Mouse (Mus musculus): ENCODE data around the gene Cdh3.
"Not testable (repeated sequence)": the region's sequence is repeated elsewhere in the genome, so short reads cannot be mapped to it uniquely, and the experiment has no call there.

- TF ChIP-seq POLR2A (IDR thresholded peaks at IDR 0.05; ENCODE audit: control insufficient read depth, low read depth, low read length); CTCF (IDR thresholded peaks at IDR 0.05; ENCODE audit: control insufficient read depth, insufficient read depth, insufficient replicate concordance, low read depth, low read length): not testable (repeated sequence)
These were observed 84.9 kb downstream of the Cdh3 start for GRCm38 (mm10) chr8:106595623-106596022.
